Mouse (Mus musculus) cerebellum, adult 2 months (tissue): ENCODE measurements at regions not wholly inside any gene's neighbourhood (a gene's known extent, or its start where the extent isn't known, plus 50 kb on each side); places are given as distances from the start of the nearest gene placed in this dataset.
"Not testable (repeated sequence)": the region's sequence is repeated elsewhere in the genome, so short reads cannot be mapped to it uniquely, and the experiment has no call there.

Experiments
- DNase-seq, 2 experiments: peaks; one replicate each; pipeline ENCODE4 v3.0.0; 2021
- H3K27ac ChIP-seq: fragments of 200-500 bp; 2 replicates; pipeline ENCODE4 v1.5.1; 2012; ENCODE audit warnings: low read length, control low read depth, inconsistent platforms; ENCODE audit not compliant: insufficient read depth
- H3K27me3 ChIP-seq: fragments of 200-500 bp; 2 replicates; pipeline ENCODE4 v1.6.1; 2012; ENCODE audit warnings: inconsistent platforms, mild to moderate bottlenecking, low read length, moderate library complexity; ENCODE audit not compliant: control insufficient read depth, insufficient read depth
- H3K4me1 ChIP-seq: fragments of 200-500 bp; 2 replicates; pipeline ENCODE4 v1.6.1; 2011; ENCODE audit warnings: low read length; ENCODE audit not compliant: control insufficient read depth, insufficient read depth
- H3K4me3 ChIP-seq: fragments of 200-500 bp; replicated peaks from 2 replicates; pipeline ENCODE3; 2011; ENCODE audit warnings: mild to moderate bottlenecking, low read depth, low read length, control low read depth; ENCODE audit not compliant: insufficient read depth
- CTCF ChIP-seq: fragments of 200-500 bp; IDR thresholded peaks from 2 replicates; pipeline ENCODE4 v1.5.1; 2011; ENCODE audit warnings: low read depth, mild to moderate bottlenecking, control low read depth, low read length, moderate library complexity, borderline replicate concordance; ENCODE audit not compliant: insufficient read depth
- POLR2A ChIP-seq: fragments of 200-500 bp; IDR thresholded peaks from 2 replicates; pipeline ENCODE4 v1.6.1; 2011; ENCODE audit warnings: low read length, control low read depth, borderline replicate concordance; ENCODE audit not compliant: insufficient read depth
- WGBS: fragments of 180-500 bp; shearing (Covaris S2); methylation state at CpG from one replicate; pipeline ENCODE4 v1.1.7; 2018; 5-methylcytosine and 5-hydroxymethylcytosine counted together

DNA sequence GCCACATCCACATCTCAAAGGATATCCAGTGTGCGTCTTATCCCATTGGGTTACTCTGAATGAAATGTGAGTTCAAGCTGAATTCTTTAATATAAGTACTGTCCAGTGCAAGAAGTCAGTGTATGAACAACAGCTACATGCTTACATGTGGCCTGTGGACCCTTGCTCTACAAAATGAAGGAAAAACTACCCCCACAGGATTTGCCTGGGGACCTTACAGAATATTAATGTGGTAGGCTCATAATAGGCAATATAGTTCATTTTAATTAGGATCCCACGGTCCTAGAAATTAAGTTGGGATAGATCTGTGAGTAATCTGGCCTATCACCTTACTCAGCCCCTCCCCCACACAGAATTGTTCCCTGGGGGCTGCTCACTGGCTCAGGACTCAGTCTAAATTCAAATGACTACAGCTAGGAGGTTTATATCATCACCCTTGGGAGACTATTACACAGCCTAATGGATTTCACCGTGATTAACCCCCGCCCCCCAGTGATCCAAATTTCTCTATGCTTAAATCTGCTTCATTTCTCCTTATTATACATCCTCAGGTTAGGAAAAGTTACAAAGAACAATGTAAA, 145.4 kb upstream of the 1700025G04Rik start:
- Histone ChIP-seq H3K27ac (no peak overlapping the region), H3K4me1 (peaks cover 7% of the 10 kb centered on the region; the same call in 1 of the 2 replicates), H3K27me3 (no peaks in the 10 kb centered on the region; the same call in 1 of the 2 replicates), H3K4me3 (no peak overlapping the region)
- TF ChIP-seq POLR2A (no peak), CTCF (no peak)
- DNase-seq, result no peak
- 85% methylated on average over 4 of the region's 4 CpGs for WGBS

GRCm38 (mm10) chr1:152234716-152235115, 144.8 kb upstream of the 1700025G04Rik start:
- TF ChIP-seq POLR2A (no peak), CTCF (no peak)
- DNase-seq, result no peak
- WGBS, result 97% methylated on average over 2 of the region's 2 CpGs
- Histone ChIP-seq H3K27ac (no peak overlapping the region), H3K4me1 (peaks cover 5% of the 10 kb centered on the region; the same call in 1 of the 2 replicates), H3K27me3 (no peaks in the 10 kb centered on the region; the same call in 1 of the 2 replicates), H3K4me3 (no peak overlapping the region)

DNA sequence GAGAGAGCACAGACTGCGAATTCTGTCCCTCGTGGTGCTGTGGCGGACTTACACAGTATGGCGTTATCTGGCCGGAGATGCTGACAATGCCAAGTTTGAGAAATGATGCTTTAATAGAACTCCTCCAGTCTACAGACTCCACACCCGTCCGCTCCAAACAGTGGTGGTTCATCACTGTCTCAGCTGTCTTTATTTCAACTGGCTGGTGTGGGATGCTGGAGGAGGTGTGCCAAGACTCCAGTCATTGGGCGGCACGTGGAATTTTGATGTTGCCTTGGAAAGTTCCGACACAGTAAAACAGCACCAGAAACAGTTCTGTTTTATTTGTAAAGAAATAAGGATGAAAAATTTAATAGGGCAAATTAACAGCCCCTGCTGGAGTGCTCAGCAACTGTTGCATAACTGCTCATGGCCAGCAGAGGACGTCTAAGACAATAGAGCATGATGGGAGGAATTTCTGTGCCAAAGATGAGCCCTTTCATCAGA, 141.8 kb upstream of the 1700025G04Rik start:
- Histone ChIP-seq H3K4me3 (no peak overlapping the region), H3K27me3 (no peaks in the 10 kb centered on the region; the same call in 1 of the 2 replicates), H3K27ac (no peak overlapping the region), H3K4me1 (no peaks in the 10 kb centered on the region)
- TF ChIP-seq POLR2A, result no peak
- peak; percentile 18; the same call in 1 of the 2 replicates for TF ChIP-seq CTCF
- WGBS, result 47% methylated on average over 11 of the region's 11 CpGs
- peak in 1 of 2 experiments; percentile 9 for DNase-seq

DNA sequence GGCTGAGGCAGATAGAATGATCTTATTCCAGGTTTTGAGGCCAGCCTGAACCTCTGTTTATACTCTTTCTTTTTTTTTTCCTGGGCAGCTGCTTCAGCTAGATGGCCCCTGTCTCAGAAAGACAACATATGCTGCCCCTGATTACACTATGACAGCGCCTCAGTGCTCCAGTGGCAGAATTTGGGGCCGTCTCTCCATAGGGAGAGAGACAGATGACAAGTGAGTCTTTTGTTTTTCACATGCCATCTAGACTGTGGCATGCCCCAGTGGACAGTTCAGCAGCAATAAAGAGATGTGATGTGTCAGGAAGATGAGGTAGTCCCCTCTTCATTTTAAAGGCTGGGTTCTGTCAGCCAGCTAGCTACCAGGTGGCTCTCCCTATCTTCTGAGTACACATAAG, 139.8 kb upstream of the 1700025G04Rik start:
- H3K27me3 ChIP-seq, result no peaks in the 10 kb centered on the region; the same call in 1 of the 2 replicates
- DNase-seq, result no peak
- no peak overlapping the region for H3K27ac ChIP-seq
- no peaks in the 10 kb centered on the region for H3K4me1 ChIP-seq
- no peak for TF ChIP-seq CTCF
- TF ChIP-seq POLR2A, result no peak
- 88% methylated on average over 2 of the region's 2 CpGs for WGBS
- H3K4me3 ChIP-seq, result no peak overlapping the region

- Histone ChIP-seq H3K4me1 (no peaks in the 10 kb centered on the region), H3K27ac (no peak overlapping the region), H3K27me3 (no peaks in the 10 kb centered on the region; the same call in 1 of the 2 replicates), H3K4me3 (no peak overlapping the region)
- TF ChIP-seq POLR2A (no peak), CTCF (no peak)
- DNase-seq, result no peak
- WGBS, result 95% methylated on average over 3 of the region's 3 CpGs
Measured at GRCm38 (mm10) chr1:152226049-152226448, 136.1 kb upstream of the 1700025G04Rik start.

DNA sequence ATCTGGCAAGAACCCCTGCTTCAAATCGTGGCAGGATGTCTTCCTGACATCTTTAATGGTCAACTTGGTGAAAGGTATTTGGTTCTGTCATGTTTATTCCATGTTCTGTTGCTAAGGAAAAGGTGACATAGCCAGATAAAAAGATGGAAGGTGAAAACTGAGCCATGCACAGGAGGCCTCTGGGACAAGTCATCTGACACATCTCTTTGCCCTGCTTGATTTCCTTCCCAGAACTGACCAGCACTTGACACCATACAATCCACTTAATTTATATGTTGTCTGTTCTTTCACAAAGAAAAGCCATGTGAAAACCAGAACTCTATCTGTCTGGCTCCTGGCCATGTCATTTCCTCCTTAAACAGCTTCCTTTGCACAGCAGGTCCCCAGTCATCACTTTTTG, 133.7 kb upstream of the 1700025G04Rik start:
- DNase-seq, result no peak
- 48% methylated on average over 1 of the region's 1 CpGs for WGBS
- TF ChIP-seq POLR2A (no peak), CTCF (no peak)
- no peak overlapping the region for H3K4me3 ChIP-seq
- no peaks in the 10 kb centered on the region for H3K4me1 ChIP-seq
- H3K27me3 ChIP-seq, result no peaks in the 10 kb centered on the region
- no peak overlapping the region for H3K27ac ChIP-seq

DNA sequence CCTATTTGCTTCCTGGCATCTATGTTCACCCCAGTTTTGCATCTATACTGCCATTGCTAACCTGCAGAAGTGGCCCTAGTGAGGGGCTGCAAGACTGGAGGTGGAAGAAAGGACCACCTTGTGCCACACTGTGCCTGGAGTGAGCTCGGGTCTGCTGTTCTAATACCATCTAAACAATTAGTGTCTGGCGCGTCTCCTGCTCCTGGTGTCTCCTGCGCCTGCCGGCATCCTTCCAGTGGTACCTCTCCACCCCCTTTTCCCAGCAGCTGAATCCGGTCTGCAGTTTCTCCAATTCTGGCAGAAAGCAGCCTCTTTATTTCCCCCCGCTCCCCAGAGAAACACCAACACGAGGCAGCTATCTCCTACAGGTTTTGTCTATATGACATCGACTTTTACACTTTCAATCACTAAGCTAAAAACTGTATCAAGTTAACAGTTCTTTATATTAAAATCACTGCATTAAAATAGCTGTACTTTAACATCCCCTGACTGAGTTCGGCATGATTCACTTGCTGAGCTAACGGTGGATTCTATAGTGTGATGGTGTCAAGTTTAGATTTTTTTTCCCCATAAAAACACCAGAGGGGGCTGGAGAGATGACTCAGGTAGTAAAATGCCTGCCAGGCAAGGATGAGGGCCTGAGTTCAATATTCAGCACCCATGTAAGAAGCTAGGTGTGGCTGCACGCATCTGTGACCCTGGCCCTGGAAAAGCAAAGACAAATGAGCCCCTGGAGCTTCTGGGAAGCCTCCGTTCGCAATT, 131.1 kb upstream of the 1700025G04Rik start:
- H3K27ac ChIP-seq, result no peak overlapping the region
- H3K4me1 ChIP-seq, result no peaks in the 10 kb centered on the region
- no peak for DNase-seq
- TF ChIP-seq CTCF (no peak), POLR2A (no peak)
- H3K27me3 ChIP-seq, result no peaks in the 10 kb centered on the region
- 66% methylated on average over 14 of the region's 14 CpGs for WGBS
- H3K4me3 ChIP-seq, result no peak overlapping the region

- H3K27me3 ChIP-seq, result not testable (repeated sequence)
- 47% methylated on average over 5 of the region's 5 CpGs for WGBS
- peak in 1 of 2 experiments; percentile 21 for DNase-seq
Measured at GRCm38 (mm10) chr1:152219752-152220151, 129.8 kb upstream of the 1700025G04Rik start.

More at GRCm38 (mm10) chr1:152219752-152220151, 129.8 kb upstream of the 1700025G04Rik start:
- H3K4me1 ChIP-seq, H3K4me3 ChIP-seq, H3K27ac ChIP-seq: not testable (repeated sequence)
